Mouse (Mus musculus) cortical plate, adult 2 months (tissue): ENCODE measurements around the gene Nr2f1.

ENCODE experiments used
- CTCF ChIP-seq: fragments of 200-500 bp; IDR thresholded peaks from 2 replicates; pipeline ENCODE4 v1.5.1; 2011; ENCODE audit warnings: mild to moderate bottlenecking, control low read depth, low read length; ENCODE audit not compliant: insufficient read depth; ENCODE audit errors: extremely low read depth
- POLR2A ChIP-seq: fragments of 200-500 bp; IDR thresholded peaks from 2 replicates; pipeline ENCODE4 v1.6.1; 2011; ENCODE audit warnings: mild to moderate bottlenecking, low read length, control low read depth; ENCODE audit not compliant: insufficient read depth; ENCODE audit errors: extremely low read depth

GRCm38 (mm10) chr13:78168166-78168565 is 31.4 kb downstream of the Nr2f1 start:
- TF ChIP-seq CTCF (no peak), POLR2A (no peak)
